ENCODE assay signal across 18 mouse cellular contexts in genomic region chr8:79404895-79405557, GRCm38 (mm10). TPM values are rescaled to one million over a fixed set of nuclear protein-coding genes. Genes with fewer than 3 reads are reported as not detected.
A peak's percentile ranks its signal among the peaks of the same experiment; 100 is the strongest.
DNase-seq lines count a peak whose midpoint lies in the region; ATAC-seq and TF ChIP-seq lines count a peak whose summit lies in the region.
"Had no signal": no experiment of that assay in that cellular context is flagged by ENCODE, and none has a peak within 500 bp of the region (broad histone marks: within the 10 kb centered on the region; RNA-seq: fewer than 3 reads in every experiment).

No protein-coding gene starts in this region.

- no peaks in the 10 kb centered on the region for H3K4me1 ChIP-seq in lung, postnatal 0 days (ENCODE audit: insufficient read depth, low read depth, low read length)
- 0 out of 2 replicates have a peak, but pooled peaks cover 2% of the 10 kb centered on the region for H3K4me1 ChIP-seq in intestine, postnatal 0 days (replicated peaks; ENCODE audit: control insufficient read depth, insufficient read depth, low read length)
- H3K4me1 ChIP-seq in stomach, postnatal 0 days (replicated peaks; ENCODE audit: control insufficient read depth, insufficient read depth): no peaks in the 10 kb centered on the region
- H3K4me1 ChIP-seq: hindbrain, embryonic 15.5 days; limb, embryonic 15.5 days had no signal

- WGBS in lung, postnatal 0 days: 36% methylated on average over 6 of the region's 6 CpGs
- 32% methylated on average over 6 of the region's 6 CpGs for WGBS in intestine, postnatal 0 days
- WGBS in stomach, postnatal 0 days: 41% methylated on average over 6 of the region's 6 CpGs

- H3K9me3 ChIP-seq in lung, postnatal 0 days (ENCODE audit: low read length): no peaks in the 10 kb centered on the region
- no peaks in the 10 kb centered on the region for H3K9me3 ChIP-seq in intestine, postnatal 0 days (ENCODE audit: control insufficient read depth)
- no peaks in the 10 kb centered on the region for H3K9me3 ChIP-seq in stomach, postnatal 0 days (ENCODE audit: control insufficient read depth, low read length)
- H3K9me3 ChIP-seq: hindbrain, embryonic 15.5 days; limb, embryonic 15.5 days had no signal

- no peak for TF ChIP-seq CTCF in lung, postnatal 0 days (IDR thresholded peaks at IDR 0.05)
- no peak for TF ChIP-seq CTCF in intestine, postnatal 0 days (IDR thresholded peaks at IDR 0.05; ENCODE audit: low read depth)
- TF ChIP-seq CTCF in stomach, postnatal 0 days (IDR thresholded peaks at IDR 0.05; ENCODE audit: low read depth): no peak
- TF ChIP-seq CTCF in left cerebral cortex, adult 2 months (IDR thresholded peaks at IDR 0.05): no peak

- H3K4me2 ChIP-seq in lung, postnatal 0 days (replicated peaks; ENCODE audit: low read depth, low read length): no peak overlapping the region
- peak overlapping the region; percentile 52 for H3K4me2 ChIP-seq in intestine, postnatal 0 days (replicated peaks; ENCODE audit: low read depth)
- H3K4me2 ChIP-seq in stomach, postnatal 0 days (replicated peaks; ENCODE audit: low read depth): no peak overlapping the region
- H3K4me2 ChIP-seq: hindbrain, embryonic 15.5 days; limb, embryonic 15.5 days had no signal

- no peak overlapping the region for H3K9ac ChIP-seq in lung, postnatal 0 days (replicated peaks; ENCODE audit: low read depth)
- no peak overlapping the region for H3K9ac ChIP-seq in intestine, postnatal 0 days (ENCODE audit: low read depth, low read length)
- no peak overlapping the region for H3K9ac ChIP-seq in stomach, postnatal 0 days (ENCODE audit: low read length)
- H3K9ac ChIP-seq: hindbrain, embryonic 15.5 days; limb, embryonic 15.5 days had no signal

- H3K27ac ChIP-seq in lung, postnatal 0 days (ENCODE audit: low read length): no peak overlapping the region
- no peak overlapping the region; the same call in none of the 2 replicates for H3K27ac ChIP-seq in intestine, postnatal 0 days (ENCODE audit: low read depth, low read length)
- peak overlapping the region; percentile 63 for H3K27ac ChIP-seq in stomach, postnatal 0 days (replicated peaks)
- H3K27ac ChIP-seq in left cerebral cortex, adult 2 months: no peak overlapping the region
- H3K27ac ChIP-seq: hindbrain, embryonic 15.5 days; limb, embryonic 15.5 days had no signal

- peak; percentile 39 for DNase-seq in lung, postnatal 0 days (ENCODE audit: low spot score)
- DNase-seq in lung, postnatal 25 days (ENCODE audit: low spot score): no peak
- DNase-seq in kidney, postnatal 14 days: peak; percentile 57
- peak; percentile 61 for DNase-seq in stomach, postnatal 0 days (ENCODE audit: low spot score)
- DNase-seq in left cerebral cortex, adult 2 months (ENCODE audit: extremely low spot score in 1 of 2, low spot score in 2 of 2): no peak
- no peak for DNase-seq in spleen, postnatal 10 days (ENCODE audit: low spot score in 2 of 2)
- no peak for DNase-seq in gastrocnemius, adult 18-20 months (ENCODE audit: low spot score)
- DNase-seq: adrenal gland, postnatal 14 days; cerebellum, adult 9-11 months; embryo, embryonic 11 days; heart, postnatal 14 days; layer of hippocampus, adult 9-11 months; lung, postnatal 14 days; midbrain, embryonic 14.5 days had no signal

- no peak overlapping the region for H3K4me3 ChIP-seq in lung, postnatal 0 days (ENCODE audit: low read depth, low read length)
- H3K4me3 ChIP-seq in intestine, postnatal 0 days (ENCODE audit: low read depth, low read length): peak overlapping the region; percentile 9; the same call in 1 of the 2 replicates
- H3K4me3 ChIP-seq in stomach, postnatal 0 days (ENCODE audit: low read depth, low read length): no peak overlapping the region
- H3K4me3 ChIP-seq in left cerebral cortex, adult 2 months: no peak overlapping the region
- H3K4me3 ChIP-seq: hindbrain, embryonic 15.5 days; limb, embryonic 15.5 days had no signal

- H3K36me3 ChIP-seq in lung, postnatal 0 days (ENCODE audit: insufficient read depth, low read length): no peaks in the 10 kb centered on the region
- H3K36me3 ChIP-seq in intestine, postnatal 0 days (ENCODE audit: control insufficient read depth, insufficient read depth): no peaks in the 10 kb centered on the region
- no peaks in the 10 kb centered on the region for H3K36me3 ChIP-seq in stomach, postnatal 0 days (ENCODE audit: control insufficient read depth, insufficient read depth, low read length)
- H3K36me3 ChIP-seq: hindbrain, embryonic 15.5 days; limb, embryonic 15.5 days had no signal

- no peaks in the 10 kb centered on the region for H3K27me3 ChIP-seq in lung, postnatal 0 days (replicated peaks; ENCODE audit: insufficient read depth, low read length)
- H3K27me3 ChIP-seq in intestine, postnatal 0 days (replicated peaks; ENCODE audit: control insufficient read depth, insufficient read depth, low read length): no peaks in the 10 kb centered on the region
- no peaks in the 10 kb centered on the region for H3K27me3 ChIP-seq in stomach, postnatal 0 days (ENCODE audit: control insufficient read depth, insufficient read depth, low read length)
- H3K27me3 ChIP-seq: hindbrain, embryonic 15.5 days; limb, embryonic 15.5 days had no signal

- ATAC-seq in lung, postnatal 0 days: no peak
- ATAC-seq in intestine, postnatal 0 days: peak; percentile 72
- peak; percentile 82 for ATAC-seq in stomach, postnatal 0 days (ENCODE audit: low FRiP score, low TSS enrichment)
- ATAC-seq: forebrain, embryonic 14.5 days had no signal

- TF ChIP-seq EP300 in lung, postnatal 0 days (IDR thresholded peaks at IDR 0.05): no peak
- TF ChIP-seq EP300 in stomach, postnatal 0 days (optimal IDR thresholded peaks at IDR 0.05): no peak

- intact Hi-C loops in left cerebral cortex, adult 2 months (cut with DNase I): no loop called here

RNA-seq across cellular contexts. Expression of gene Smad1, which starts 5.7 kb away (rescaled TPM):
- 23.0 and 25.1 TPM in 2 replicates for polyA plus RNA-seq in lung, postnatal 0 days (2015; fragmentation: Nextera tagmentation; extraction: Ambion mirVana)
- 27.3 and 27.4 TPM in 2 replicates for polyA plus RNA-seq in intestine, postnatal 0 days (2015; fragmentation: Nextera tagmentation; extraction: Ambion mirVana)
- 25.9 and 31.5 TPM in 2 replicates for polyA plus RNA-seq in stomach, postnatal 0 days (2015; fragmentation: Nextera tagmentation; extraction: Ambion mirVana)
- total RNA-seq in left cerebral cortex, adult 2 months (2021): 10 to 100 TPM; 30.8 to 32.9 TPM
- total RNA-seq in gastrocnemius, adult 18-20 months (2021): 10 to 100 TPM in 1 of 2 experiments, 1 to 10 TPM in 1; 8.9 to 10.6 TPM

Comparison
In these comparisons a context has a peak if more than half of its experiments do, and no peak if none do; other contexts are left out.
1. DNase-seq: peak in lung, postnatal 0 days (single experiment), kidney, postnatal 14 days (single experiment) and stomach, postnatal 0 days (single experiment); none in lung, postnatal 25 days (single experiment), left cerebral cortex, adult 2 months (0 of 2), spleen, postnatal 10 days (0 of 2) and gastrocnemius, adult 18-20 months (single experiment).